Mouse (Mus musculus) activated CD4-positive, CD25-positive, alpha-beta regulatory T cell (primary cell): ENCODE results near the gene Anks6. TPM values are rescaled to one million over a fixed set of nuclear protein-coding genes. Genes with fewer than 3 reads are reported as not detected.

Source experiments
- polyA plus RNA-seq, 2 experiments: library from polyadenylated mRNA; unstranded; fragments of 100-300 nt; shearing (Covaris generic); gene quantifications; one replicate each; pipeline ENCODE4 v1.2.1; 2017

Gene Anks6
- polyA plus RNA-seq: under 1 TPM; 0.41 to 0.48 TPM

DNA sequence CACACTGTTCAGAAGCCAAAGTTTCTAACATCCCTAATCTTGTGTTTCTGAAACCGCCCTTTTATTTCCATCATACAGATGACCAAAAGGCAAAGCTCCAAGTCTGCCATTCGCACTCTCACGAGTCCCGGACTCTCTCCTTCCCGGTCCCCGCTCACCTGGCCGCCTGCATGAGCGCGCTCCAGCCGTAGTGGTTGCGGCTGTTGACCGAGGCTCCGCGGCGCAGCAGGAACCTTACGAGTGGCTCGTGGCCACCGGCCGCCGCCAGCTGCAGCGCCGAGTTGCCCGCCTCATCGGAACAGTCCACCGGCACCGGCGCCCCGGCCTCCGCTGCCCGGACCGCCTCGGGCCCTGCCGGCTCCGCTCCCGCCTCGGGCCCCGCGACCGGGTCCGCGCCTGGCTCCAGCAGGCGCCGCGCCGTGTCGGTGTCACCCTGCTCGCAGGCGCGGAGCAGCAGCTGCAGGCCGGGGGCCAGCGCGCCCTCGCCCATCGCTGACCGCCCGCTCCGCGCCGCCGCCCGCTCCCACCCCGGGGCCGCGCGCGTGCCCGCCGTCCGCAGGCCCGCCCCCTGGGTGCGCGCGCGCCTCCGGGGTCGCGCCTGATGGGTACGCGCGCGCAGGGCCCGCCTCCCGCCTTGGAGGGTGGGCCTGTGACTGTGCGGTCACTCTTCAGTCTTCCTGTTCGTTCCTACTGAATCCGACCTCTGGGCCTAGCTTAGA is at the start of gene Anks6:
Gene Anks6, minus strand, starts transcription at position 637 of the 719 bp plus-strand sequence.

GRCm38 (mm10) chr4:47091493-47092386 is 34.5 kb upstream of the Anks6 start, which contains the start of gene Galnt12:
TSS of gene Galnt12 (plus strand) at chr4:47091909.

GRCm38 (mm10) chr4:46991016-46991958 is 65.9 kb downstream of the Anks6 start, which contains the start of gene Gabbr2:
TSS of gene Gabbr2 (minus strand) at chr4:46991873.

Other genes with a start within 250 kb of the Anks6 start
- gene Gabbr2, start 65.6 kb downstream of the Anks6 start, polyA plus RNA-seq: under 1 TPM; 0.10 to 0.15 TPM
- 10 to 100 TPM; 28.4 to 37.0 TPM for gene Galnt12, start 34.5 kb upstream of the Anks6 start, polyA plus RNA-seq
- gene Col15a1, start 150.7 kb upstream of the Anks6 start, polyA plus RNA-seq: 1 to 10 TPM; 2.0 to 2.2 TPM